Mouse (Mus musculus) cerebellum, adult 2 months (tissue): ENCODE measurements at regions not wholly inside any gene's neighbourhood (a gene's known extent, or its start where the extent isn't known, plus 50 kb on each side); places are given as distances from the start of the nearest gene placed in this dataset.

ENCODE experiments used
- DNase-seq, 2 experiments: peaks; one replicate each; pipeline ENCODE4 v3.0.0; 2021
- H3K27ac ChIP-seq: fragments of 200-500 bp; 2 replicates; pipeline ENCODE4 v1.5.1; 2012; ENCODE audit warnings: low read length, control low read depth, inconsistent platforms; ENCODE audit not compliant: insufficient read depth
- H3K27me3 ChIP-seq: fragments of 200-500 bp; 2 replicates; pipeline ENCODE4 v1.6.1; 2012; ENCODE audit warnings: inconsistent platforms, mild to moderate bottlenecking, low read length, moderate library complexity; ENCODE audit not compliant: control insufficient read depth, insufficient read depth
- H3K4me1 ChIP-seq: fragments of 200-500 bp; 2 replicates; pipeline ENCODE4 v1.6.1; 2011; ENCODE audit warnings: low read length; ENCODE audit not compliant: control insufficient read depth, insufficient read depth
- H3K4me3 ChIP-seq: fragments of 200-500 bp; replicated peaks from 2 replicates; pipeline ENCODE3; 2011; ENCODE audit warnings: mild to moderate bottlenecking, low read depth, low read length, control low read depth; ENCODE audit not compliant: insufficient read depth
- CTCF ChIP-seq: fragments of 200-500 bp; IDR thresholded peaks from 2 replicates; pipeline ENCODE4 v1.5.1; 2011; ENCODE audit warnings: low read depth, mild to moderate bottlenecking, control low read depth, low read length, moderate library complexity, borderline replicate concordance; ENCODE audit not compliant: insufficient read depth
- POLR2A ChIP-seq: fragments of 200-500 bp; IDR thresholded peaks from 2 replicates; pipeline ENCODE4 v1.6.1; 2011; ENCODE audit warnings: low read length, control low read depth, borderline replicate concordance; ENCODE audit not compliant: insufficient read depth
- WGBS: fragments of 180-500 bp; shearing (Covaris S2); methylation state at CpG from one replicate; pipeline ENCODE4 v1.1.7; 2018; 5-methylcytosine and 5-hydroxymethylcytosine counted together

- H3K4me1 ChIP-seq, result no peaks in the 10 kb centered on the region
- no peak overlapping the region for H3K4me3 ChIP-seq
- no peak overlapping the region for H3K27ac ChIP-seq
- WGBS, result 19% methylated on average over 16 of the region's 16 CpGs
- TF ChIP-seq CTCF (no peak), POLR2A (no peak)
- no peaks in the 10 kb centered on the region for H3K27me3 ChIP-seq
- DNase-seq, result no peak
These were observed 118.7 kb upstream of the Zfp217 start for GRCm38 (mm10) chr2:170266407-170267101.

- Histone ChIP-seq H3K27ac (no peak overlapping the region), H3K4me1 (no peaks in the 10 kb centered on the region), H3K27me3 (no peaks in the 10 kb centered on the region), H3K4me3 (no peak overlapping the region)
- DNase-seq, result no peak
- TF ChIP-seq CTCF (no peak), POLR2A (no peak)
- whole genome bisulfite sequencing, result 44% methylated on average over 4 of the region's 4 CpGs
These were observed 115.7 kb upstream of the Zfp217 start for GRCm38 (mm10) chr2:170263594-170263993.

GRCm38 (mm10) chr2:170261191-170261590 is 113.3 kb upstream of the Zfp217 start:
- H3K4me3 ChIP-seq, result no peak overlapping the region
- WGBS, result 90% methylated on average over 2 of the region's 2 CpGs
- no peaks in the 10 kb centered on the region for H3K4me1 ChIP-seq
- DNase-seq, result no peak
- no peak overlapping the region for H3K27ac ChIP-seq
- no peaks in the 10 kb centered on the region for H3K27me3 ChIP-seq
- TF ChIP-seq CTCF (no peak), POLR2A (no peak)

DNA sequence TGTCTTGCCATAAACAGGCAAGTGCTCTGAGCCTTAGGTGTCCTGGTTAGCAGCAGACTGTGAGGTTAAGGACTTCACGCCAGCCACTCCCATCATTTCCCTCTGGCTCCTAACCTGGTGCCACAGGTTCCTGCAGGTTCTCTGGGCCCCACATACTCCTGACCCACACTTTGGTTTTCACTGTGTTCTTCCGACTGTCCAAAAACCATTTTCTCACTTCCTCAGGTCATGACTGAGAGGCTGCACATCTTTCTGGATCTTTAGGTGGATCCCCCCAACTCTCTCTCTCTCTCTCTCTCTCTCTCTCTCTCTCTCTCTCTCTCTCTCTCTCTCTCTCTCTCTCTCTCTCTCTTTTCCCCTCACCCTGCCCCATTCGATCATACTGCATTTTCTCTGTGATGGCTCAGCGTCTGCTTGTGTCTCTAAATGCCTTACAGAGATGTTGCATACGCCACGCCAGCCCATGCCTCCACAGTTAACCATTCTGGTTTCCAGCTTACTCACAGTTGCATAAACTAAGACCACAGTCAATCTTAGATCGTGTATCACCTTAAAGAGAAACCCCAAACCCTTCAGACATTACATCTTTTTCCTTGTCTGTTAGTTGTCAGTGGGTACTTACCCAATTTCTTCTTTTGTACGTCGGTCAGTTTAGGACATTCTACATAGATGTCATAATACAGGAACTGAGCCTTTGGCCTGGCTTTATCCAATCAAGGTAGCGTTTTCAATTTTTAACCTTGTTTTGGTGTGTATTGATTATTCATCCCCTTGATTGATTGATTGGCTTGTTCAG is 112.0 kb upstream of the Zfp217 start:
- Histone ChIP-seq H3K4me1 (no peaks in the 10 kb centered on the region), H3K4me3 (no peak overlapping the region), H3K27ac (no peak overlapping the region), H3K27me3 (no peaks in the 10 kb centered on the region)
- DNase-seq, result no peak
- TF ChIP-seq CTCF (no peak), POLR2A (no peak)
- 97% methylated on average over 10 of the region's 10 CpGs for WGBS

- WGBS, result 55% methylated on average over 13 of the region's 13 CpGs
- no peak overlapping the region for H3K4me3 ChIP-seq
- H3K27ac ChIP-seq, result no peak overlapping the region
- H3K4me1 ChIP-seq, result no peaks in the 10 kb centered on the region
- H3K27me3 ChIP-seq, result no peaks in the 10 kb centered on the region
- TF ChIP-seq CTCF, result no peak
- TF ChIP-seq POLR2A, result no peak
- no peak for DNase-seq
These were observed 110.5 kb upstream of the Zfp217 start for GRCm38 (mm10) chr2:170258367-170258766.

- DNase-seq, result no peak
- Histone ChIP-seq H3K4me1 (no peaks in the 10 kb centered on the region), H3K27me3 (no peaks in the 10 kb centered on the region), H3K4me3 (no peak overlapping the region), H3K27ac (no peak overlapping the region)
- TF ChIP-seq CTCF, result no peak
- no peak for TF ChIP-seq POLR2A
- 90% methylated on average over 5 of the region's 5 CpGs for WGBS
These were observed 109.8 kb upstream of the Zfp217 start for GRCm38 (mm10) chr2:170257671-170258235.

DNA sequence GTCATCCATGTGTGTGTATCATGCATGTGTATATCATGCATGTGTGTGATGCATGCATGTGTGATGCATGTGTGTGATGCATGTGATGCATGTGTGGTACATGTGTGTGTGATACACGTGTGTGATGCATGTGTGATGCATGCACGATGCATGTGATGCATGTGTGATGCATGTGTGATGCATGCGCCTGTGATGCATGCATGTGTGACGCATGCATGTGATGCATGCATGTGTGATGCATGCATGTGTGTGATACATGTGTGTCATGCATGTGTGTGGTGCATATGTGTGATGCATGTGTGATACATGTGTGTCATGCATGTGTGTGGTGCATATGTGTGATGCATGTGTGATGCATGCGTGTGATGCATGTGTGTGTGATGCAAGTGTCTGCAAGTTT is 108.1 kb upstream of the Zfp217 start:
- WGBS, result 94% methylated on average over 5 of the region's 5 CpGs
- DNase-seq, result no peak
- Histone ChIP-seq H3K4me3 (no peak overlapping the region), H3K27me3 (no peaks in the 10 kb centered on the region), H3K4me1 (no peaks in the 10 kb centered on the region), H3K27ac (no peak overlapping the region)
- no peak; the same call in 1 of the 2 replicates for TF ChIP-seq CTCF
- TF ChIP-seq POLR2A, result no peak
